Mouse (Mus musculus) NIH3T3 (cell line): Measurements from ENCODE around the gene Macf1.
"Not testable (repeated sequence)": the region's sequence is repeated elsewhere in the genome, so short reads cannot be mapped to it uniquely, and the experiment has no call there.

Source experiments
- DNase-seq: peaks from one replicate; pipeline ENCODE4 v3.0.0-alpha.2; 2012; ENCODE audit warnings: low read depth

Gene Macf1

DNA sequence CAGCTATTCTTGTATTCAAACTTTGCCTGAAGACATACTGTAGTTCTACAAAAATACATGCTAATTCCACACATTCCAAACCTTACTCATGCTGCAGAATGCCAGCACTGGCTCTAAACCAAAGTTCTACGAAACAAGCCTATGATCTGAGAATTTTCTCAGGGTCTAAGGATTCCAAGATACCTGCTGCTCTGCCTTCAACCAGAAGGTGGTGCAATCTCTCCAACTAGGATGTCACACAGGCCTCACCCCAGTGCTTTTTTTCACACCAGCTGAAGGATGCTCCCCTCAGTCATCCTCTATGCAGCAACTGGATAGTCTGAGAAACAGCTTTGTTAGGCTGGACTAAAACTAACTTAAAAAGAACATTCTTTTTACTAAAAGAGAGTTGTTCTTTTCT lies 148.9 kb downstream of the Macf1 start:
- DNase-seq = peak; percentile 97

GRCm38 (mm10) chr4:123532001-123532400 lies 152.2 kb downstream of the Macf1 start:
- peak; percentile 19 for DNase-seq

- DNase-seq = no peak
These were observed 153.2 kb downstream of the Macf1 start for GRCm38 (mm10) chr4:123530976-123531375.

- peak; percentile 67 for DNase-seq
These were observed 154.9 kb downstream of the Macf1 start for GRCm38 (mm10) chr4:123529230-123529629.

- DNase-seq = no peak
These were observed 156.6 kb downstream of the Macf1 start for GRCm38 (mm10) chr4:123527607-123528010.

GRCm38 (mm10) chr4:123526779-123527280 lies 157.3 kb downstream of the Macf1 start:
- no peak for DNase-seq

DNA sequence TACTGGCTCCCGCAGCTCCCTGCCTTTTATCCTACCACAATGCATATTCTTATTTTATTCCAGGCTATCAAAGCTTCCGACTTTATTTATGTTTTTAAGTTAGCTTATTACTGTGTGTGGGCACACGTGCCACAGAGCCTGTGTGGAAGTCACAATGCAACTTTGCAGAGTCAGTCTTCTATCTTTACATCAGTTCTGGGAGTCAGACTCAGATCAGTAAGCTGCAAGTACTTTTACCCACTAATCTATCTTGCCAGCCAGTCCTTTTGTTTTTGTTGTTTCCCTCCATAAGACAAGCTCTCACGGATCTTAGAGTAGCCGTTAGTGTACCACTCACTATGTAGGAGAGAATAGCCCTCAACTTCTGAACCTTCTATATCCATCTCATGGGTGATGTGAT lies 159.4 kb downstream of the Macf1 start:
- no peak for DNase-seq

DNA sequence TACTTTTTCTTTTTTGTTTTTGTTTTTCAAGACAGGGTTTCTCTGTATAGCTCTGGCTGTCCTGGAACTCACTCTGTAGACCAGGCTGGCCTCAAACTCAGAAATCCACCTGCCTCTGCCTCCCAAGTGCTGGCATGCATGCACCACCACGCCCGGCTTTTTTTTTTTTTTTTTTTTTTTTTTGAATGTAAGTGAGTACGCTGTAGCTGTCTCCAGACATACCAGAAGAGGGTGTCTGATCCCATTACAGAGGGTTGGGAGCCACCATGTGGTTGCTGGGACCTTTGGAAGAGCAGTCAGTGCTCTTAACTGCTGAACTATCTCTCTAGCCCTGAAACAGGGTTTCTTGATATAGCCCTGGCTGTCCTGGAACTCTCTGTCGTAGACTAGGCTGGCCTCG lies 164.0 kb downstream of the Macf1 start:
- DNase-seq = not testable (repeated sequence)

DNA sequence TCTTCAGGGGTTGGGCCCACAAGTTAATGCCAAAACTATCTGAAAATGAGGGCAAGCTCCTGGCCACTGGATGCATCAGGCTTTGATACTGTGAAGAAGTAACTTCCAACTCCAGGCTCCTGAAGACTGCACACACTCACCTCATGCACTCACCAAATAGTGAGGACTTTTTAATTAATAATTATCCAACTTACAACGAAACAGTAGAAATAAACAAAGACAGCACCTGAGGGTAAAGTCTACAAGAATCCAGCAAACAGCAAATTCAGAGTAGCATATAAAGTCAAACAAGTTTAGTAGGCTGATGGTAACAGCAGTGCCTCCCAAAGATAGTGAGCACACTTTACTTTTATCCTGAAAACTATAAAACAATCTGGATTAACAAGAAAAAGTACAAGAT lies 168.5 kb downstream of the Macf1 start:
- no peak for DNase-seq

DNA sequence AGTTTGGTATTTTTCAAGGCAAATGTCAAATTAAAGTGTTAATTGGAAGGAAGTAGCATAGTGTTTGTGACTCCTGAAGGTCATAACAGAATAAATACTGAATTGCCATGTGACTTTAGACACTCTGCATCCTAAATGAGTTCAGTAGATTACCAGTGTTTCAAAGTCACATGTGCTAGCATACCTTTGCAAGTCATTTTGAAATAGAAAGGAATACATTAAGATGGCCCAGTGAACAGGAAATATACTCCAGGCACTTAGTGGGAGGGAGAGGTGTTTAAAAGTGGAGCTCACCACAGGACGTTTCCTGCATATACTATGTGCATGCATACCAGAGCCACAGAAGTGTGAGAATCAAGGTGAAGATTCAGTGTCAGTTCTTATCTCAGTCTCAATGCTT lies 174.0 kb downstream of the Macf1 start:
- no peak for DNase-seq

DNA sequence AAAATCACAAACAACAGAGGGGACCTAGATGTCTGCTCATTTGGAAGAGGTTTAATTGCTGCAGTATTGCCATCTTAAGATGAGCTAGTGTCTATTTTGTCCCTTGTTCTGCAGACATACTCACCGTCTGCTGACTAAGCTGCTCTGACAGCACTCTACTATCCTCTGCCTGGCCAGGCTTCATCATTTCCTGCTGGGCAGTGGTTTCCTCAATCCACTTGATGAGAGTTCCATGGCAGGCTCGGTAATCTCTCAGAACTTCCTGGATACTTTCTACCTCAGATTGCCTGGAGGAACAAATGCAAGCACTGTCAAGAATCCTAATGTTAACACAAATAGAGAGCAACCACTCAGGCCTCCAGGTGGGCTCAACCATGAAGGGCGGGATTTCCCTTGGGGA lies 195.1 kb downstream of the Macf1 start:
- DNase-seq = no peak

- no peak for DNase-seq
These were observed 204.2 kb downstream of the Macf1 start for GRCm38 (mm10) chr4:123479991-123480390.

DNA sequence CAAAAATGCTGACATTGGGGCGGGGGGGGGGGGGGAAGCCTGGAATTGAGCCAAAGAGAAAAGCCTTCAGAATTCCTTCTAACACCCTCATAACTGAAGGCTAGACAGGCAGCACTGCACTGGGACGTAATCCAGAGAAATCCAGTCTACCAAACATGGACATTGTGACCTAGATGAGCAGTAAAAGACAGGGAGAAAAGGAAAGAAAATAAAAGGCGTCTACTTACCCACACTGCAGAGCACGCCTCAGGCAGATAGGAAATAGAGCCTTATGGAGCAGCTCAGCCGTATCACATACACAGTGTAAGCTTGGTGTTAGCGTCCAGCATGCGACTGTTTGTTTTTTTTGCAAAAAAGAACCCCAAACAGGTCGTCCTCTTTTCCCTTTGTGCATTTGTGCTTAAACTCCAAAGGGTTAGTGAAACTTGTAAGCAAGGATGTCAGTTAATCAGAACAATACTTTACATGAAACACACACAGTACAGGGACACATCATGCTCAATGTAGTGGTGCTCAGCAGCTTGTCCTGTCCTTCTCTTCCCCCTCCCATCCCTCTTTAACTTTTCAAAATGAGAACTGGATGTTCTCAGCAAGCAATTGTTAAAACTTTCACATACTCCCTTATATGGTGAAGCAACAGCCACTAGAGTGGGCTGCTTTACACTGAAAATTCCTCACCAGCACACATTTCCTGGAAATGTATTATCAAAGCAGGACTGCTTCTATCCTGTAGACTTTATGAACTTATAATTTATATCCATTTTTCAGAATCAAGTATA lies 205.3 kb downstream of the Macf1 start:
- DNase-seq = no peak

GRCm38 (mm10) chr4:123465799-123466198 lies 218.4 kb downstream of the Macf1 start:
- DNase-seq = no peak

DNA sequence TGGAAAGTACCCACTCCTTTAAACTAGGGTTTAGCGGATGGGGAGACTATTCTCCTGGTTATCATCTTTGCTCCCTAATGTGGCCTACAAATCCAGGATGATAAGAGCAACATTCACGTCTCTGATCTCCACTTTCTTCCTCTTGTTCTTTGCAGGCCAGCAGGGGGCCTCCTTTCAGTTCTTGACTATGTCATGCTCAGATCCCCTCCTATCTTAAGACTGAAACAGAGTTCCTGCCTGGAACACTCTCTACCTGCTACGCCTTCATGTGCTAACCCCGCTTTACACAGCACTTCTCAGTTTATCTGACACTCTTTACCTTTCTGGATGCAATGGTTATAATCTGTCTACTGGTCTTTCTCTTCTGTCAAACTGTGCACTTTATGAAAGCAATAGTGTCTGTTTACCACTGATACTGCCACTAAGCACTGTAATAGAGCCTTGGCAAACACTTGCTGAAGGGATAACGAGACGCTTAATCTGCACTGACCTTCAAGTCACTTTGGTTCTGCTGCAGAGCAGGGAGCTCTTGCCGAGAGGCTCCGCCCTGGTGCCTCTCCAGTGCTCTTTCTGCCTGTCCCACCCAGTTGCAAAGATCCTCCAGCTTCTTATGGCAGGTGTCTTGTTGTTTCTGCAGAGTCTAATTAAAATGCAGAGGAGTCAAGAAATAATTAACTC lies 223.4 kb downstream of the Macf1 start:
- peak; percentile 48 for DNase-seq

DNA sequence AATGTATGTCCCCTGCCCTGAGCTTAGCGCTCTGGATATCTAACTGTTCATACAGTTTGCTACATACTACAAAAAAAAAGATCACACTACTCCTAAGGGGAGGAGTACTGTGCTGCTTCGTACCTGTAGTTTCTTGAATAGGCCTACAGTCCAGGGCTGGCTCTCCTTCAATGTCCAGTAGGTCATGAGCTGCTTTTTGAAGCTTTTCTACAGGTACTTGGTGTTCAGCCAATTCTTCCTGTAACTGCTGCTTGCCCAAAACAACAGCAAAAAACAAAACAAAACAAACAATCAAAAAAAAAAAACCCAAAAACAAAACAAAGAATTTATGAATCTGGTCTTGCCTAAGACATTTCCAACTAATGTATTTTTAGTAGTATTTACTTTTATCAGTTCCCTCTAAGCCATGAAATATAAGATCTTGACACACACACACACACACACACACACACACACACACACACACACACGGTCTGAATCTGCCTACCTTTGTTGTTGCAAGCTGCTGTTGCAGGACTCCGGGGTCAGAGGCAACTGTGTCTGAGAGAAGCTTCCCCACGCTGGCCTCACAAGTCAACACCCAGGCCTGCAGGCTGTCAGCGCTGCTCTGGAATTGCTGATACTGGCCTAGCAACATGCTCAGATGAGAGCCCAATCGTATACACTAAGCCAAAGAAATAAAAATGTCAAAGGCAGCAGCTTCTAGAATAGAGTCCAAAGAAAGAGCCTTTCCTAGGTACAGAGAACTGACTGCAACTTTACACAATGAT lies 229.1 kb downstream of the Macf1 start:
- DNase-seq = no peak

DNA sequence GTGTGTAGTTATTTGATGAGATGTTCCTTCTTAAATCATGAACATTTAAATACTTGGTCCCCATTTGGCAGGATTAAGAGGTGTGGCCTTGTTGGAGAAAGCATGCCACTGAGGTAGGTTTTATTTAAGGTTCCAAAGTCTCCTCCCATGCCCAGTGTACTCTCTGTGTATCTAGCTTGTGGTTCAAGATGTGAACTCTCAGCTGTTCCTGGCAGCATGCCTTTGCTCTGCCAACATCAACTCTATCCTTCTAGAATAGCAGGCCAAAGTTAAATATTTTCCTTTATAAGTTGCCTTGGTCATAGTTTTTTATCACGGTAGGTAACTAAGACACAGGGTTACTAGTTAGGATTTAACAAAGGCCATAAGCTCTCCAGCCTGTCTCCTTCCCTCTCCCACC lies 230.4 kb downstream of the Macf1 start:
- DNase-seq = no peak

- no peak for DNase-seq
These were observed 232.2 kb downstream of the Macf1 start for GRCm38 (mm10) chr4:123451991-123452390.

GRCm38 (mm10) chr4:123449304-123449703 lies 234.9 kb downstream of the Macf1 start:
- DNase-seq = no peak

- DNase-seq = no peak
These were observed 236.1 kb downstream of the Macf1 start for GRCm38 (mm10) chr4:123448015-123448414.

DNA sequence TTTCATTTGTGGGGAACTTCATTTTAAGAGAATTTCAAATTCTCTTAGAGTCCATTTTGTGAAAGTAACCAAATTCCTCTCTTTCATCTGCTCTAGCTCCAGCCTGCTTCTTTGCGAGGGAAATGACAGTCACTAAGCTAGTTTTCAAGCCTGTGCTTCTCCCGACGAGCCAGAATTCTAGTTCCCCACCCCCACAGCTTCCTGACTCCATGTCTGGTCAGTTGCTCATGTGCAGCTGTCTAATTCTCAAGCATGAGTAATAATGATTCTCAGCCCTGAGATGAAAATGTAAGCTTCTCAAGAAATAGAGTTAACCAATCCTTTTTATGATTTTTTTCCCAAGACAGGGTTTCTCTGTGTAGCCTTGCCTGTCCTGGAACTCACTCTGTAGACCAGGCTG lies 236.9 kb downstream of the Macf1 start:
- peak; percentile 51 for DNase-seq

GRCm38 (mm10) chr4:123446754-123447153 lies 237.4 kb downstream of the Macf1 start:
- no peak for DNase-seq

GRCm38 (mm10) chr4:123446221-123446620 lies 237.9 kb downstream of the Macf1 start:
- not testable (repeated sequence) for DNase-seq
